Mouse (Mus musculus) CD4-positive helper T cell, adult 2 months (primary cell): ENCODE results near the gene Brs3.

Experiments
- DNase-seq: peaks from one replicate; pipeline ENCODE4 v3.0.0-alpha.2; 2012; ENCODE audit warnings: low read depth, missing footprints, low spot score

Brs3 gene

GRCm38 (mm10) chrX:57042774-57043173 is at the start of gene Brs3:
Gene Brs3, plus strand, starts transcription at chrX:57043074.
- DNase-seq = no peak

GRCm38 (mm10) chrX:57012891-57013290 is 30.0 kb upstream of the Brs3 start:
- DNase-seq = no peak

GRCm38 (mm10) chrX:57043869-57044268 is 995 bp downstream of the Brs3 start:
- no peak for DNase-seq

GRCm38 (mm10) chrX:57052848-57053173 is 9.9 kb downstream of the Brs3 start:
- no peak for DNase-seq

GRCm38 (mm10) chrX:57053174-57053992 is 10.5 kb downstream of the Brs3 start, which contains the start of gene Htatsf1:
Gene Htatsf1, plus strand, starts transcription at chrX:57053583.
- DNase-seq = peak; percentile 90

- DNase-seq = no peak
Observed at GRCm38 (mm10) chrX:57053993-57054385, 11.1 kb downstream of the Brs3 start.

- DNase-seq = no peak
Observed at GRCm38 (mm10) chrX:57081496-57081895, 38.6 kb downstream of the Brs3 start.

- DNase-seq = no peak
Observed at GRCm38 (mm10) chrX:57087806-57088205, 44.9 kb downstream of the Brs3 start, which contains the start of gene Vgll1. Gene Vgll1, plus strand, starts transcription at chrX:57088106.
